Mouse (Mus musculus): ENCODE results near the gene Csnk1d. TPM values are rescaled to one million over a fixed set of nuclear protein-coding genes. Genes with fewer than 3 reads are reported as not detected.

Csnk1d gene
- polyA plus RNA-seq (2014; fragmentation: Nextera tagmentation; extraction: Ambion mirVana): 60.9 and 71.3 TPM in 2 replicates

DNA sequence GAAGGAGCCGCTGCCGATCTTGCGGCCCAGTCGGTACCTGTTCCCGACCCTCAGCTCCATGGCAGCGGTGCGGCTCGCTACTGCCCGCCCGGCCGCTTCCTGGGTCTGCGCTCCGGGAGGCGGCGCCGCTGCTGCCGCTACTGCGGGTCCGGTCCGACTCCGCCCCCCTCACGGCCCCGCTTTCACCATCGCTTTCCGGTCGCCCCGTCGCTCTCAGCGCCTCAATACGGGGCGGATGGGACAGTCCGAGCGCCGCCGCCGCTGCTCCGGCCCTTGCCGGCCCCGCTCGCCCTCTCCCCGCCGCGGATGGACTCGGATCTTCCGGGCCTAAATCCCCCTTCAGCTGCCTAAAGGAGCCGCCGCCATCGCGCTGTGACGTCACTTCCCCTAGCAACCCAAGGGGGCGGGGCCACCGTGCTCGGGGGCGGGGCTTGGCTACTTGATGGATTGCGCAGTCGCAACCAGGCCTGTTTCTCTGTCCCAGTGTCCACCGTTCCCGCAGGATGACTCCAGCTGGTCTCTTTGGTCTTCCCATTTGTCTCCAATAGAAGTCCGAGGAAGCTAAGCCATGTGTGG, at the start of gene Csnk1d:
Gene Csnk1d (minus strand): TSS at position 380 of the 576 bp plus-strand sequence.
- Histone ChIP-seq H3K4me1 (ENCODE audit: control insufficient read depth, insufficient read depth, low read length) (peaks cover 21% of the 10 kb centered on the region), H3K4me3 (ENCODE audit: low read depth, low read length) (peak within 1 kb of the TSS; percentile 80), H3K9me3 (ENCODE audit: control insufficient read depth, low read length) (no peaks in the 10 kb centered on the region), H3K36me3 (ENCODE audit: control insufficient read depth, insufficient read depth, low read length) (no peaks in the 10 kb centered on the region; the same call in 1 of the 2 replicates), H3K4me2 (peak within 1 kb of the TSS; percentile 95), H3K27ac (ENCODE audit: low read depth, low read length) (peak within 1 kb of the TSS; percentile 94), H3K27me3 (ENCODE audit: control insufficient read depth, insufficient read depth, low read length) (no peaks in the 10 kb centered on the region), H3K9ac (ENCODE audit: low read length) (peak within 1 kb of the TSS; percentile 100)
- DNase-seq (ENCODE audit: low spot score, missing footprints) (peak; percentile 100), ATAC-seq (ENCODE audit: low FRiP score) (peak; percentile 88)
- WGBS: under 1% methylated on average over 50 of the region's 59 CpGs

DNA sequence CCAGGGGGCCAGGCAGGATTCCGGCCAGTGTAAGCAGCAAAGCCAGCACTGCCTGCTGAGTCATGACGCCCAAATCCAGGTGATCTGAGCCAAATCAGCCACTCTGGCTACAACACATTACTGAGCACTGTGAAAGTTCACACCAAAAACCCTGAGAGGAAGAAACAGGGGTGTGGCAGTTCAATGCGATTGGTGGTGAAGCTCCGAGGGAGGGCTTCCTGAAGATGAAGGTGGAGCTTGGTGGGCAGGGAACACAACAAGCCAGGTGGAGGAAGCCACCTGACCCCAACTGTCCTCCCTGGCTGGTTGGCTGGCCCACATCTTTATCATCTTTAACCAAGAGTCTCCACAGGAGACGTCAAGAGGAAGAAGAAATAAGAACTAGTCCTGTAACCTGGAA, 48.2 kb upstream of the Csnk1d start, which contains the start of gene Cd7:
Gene Cd7 (minus strand): TSS at position 117 of the 400 bp plus-strand sequence.
- WGBS: 77% methylated on average over 5 of the region's 5 CpGs
- no peak within 1 kb of the TSS for H3K27ac ChIP-seq (ENCODE audit: low read depth, low read length)
- H3K36me3 ChIP-seq (ENCODE audit: control insufficient read depth, insufficient read depth, low read length): no peaks in the 10 kb centered on the region
- no peaks in the 10 kb centered on the region for H3K27me3 ChIP-seq (ENCODE audit: control insufficient read depth, insufficient read depth, low read length)
- ATAC-seq (ENCODE audit: low FRiP score) (no peak), DNase-seq (ENCODE audit: low spot score, missing footprints) (no peak)
- H3K4me2 ChIP-seq: no peak within 1 kb of the TSS
- no peak within 1 kb of the TSS for H3K4me3 ChIP-seq (ENCODE audit: low read depth, low read length)
- no peak within 1 kb of the TSS for H3K9ac ChIP-seq (ENCODE audit: low read length)
- no peaks in the 10 kb centered on the region for H3K9me3 ChIP-seq (ENCODE audit: control insufficient read depth, low read length)
- no peaks in the 10 kb centered on the region for H3K4me1 ChIP-seq (ENCODE audit: control insufficient read depth, insufficient read depth, low read length)

DNA sequence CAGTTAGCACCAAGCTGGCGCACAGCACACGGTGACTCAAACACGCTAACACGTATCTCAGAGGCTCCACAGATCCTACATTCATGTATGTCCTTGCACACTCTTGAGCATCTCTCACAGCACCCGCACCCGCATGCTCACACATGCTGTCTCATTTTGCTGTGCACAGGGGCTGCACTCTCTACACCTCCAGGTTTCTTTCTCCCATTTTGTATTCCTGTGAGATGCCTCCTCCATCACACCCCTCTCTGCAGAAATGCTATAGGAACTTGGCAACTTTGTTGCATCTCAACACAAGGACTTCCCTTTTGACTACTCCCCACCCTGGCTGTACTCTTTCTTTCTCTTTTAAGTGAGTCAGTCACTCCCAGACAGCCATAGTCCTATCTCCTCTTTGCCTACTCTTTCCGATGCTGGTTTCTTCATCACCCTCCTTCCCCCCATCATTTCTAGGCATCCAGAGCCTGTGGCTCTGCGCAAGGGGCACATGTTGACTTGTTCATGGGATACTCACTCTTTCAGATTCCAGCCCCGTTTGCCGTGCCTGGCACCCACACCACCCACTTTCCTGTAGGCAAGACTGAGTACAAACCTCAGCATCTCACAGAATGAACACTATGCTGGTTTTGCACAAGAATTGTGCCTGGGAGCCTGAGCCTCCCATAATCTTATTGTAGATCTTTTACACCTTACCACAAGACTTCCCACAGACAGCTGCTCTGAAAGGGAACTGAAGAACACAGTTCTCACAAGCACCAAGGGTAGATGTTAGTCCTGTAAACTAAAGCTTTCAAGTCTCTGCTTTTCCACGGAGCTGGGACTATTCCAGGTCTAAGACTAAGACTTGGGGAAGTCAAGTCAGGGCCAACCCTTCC, 47.5 kb upstream of the Csnk1d start:
- no peaks in the 10 kb centered on the region for H3K4me1 ChIP-seq (ENCODE audit: control insufficient read depth, insufficient read depth, low read length)
- no peak overlapping the region for H3K4me2 ChIP-seq
- 88% methylated on average over 11 of the region's 11 CpGs for WGBS
- ATAC-seq (ENCODE audit: low FRiP score) (no peak), DNase-seq (ENCODE audit: low spot score, missing footprints) (no peak)
- no peak overlapping the region for H3K9ac ChIP-seq (ENCODE audit: low read length)
- no peaks in the 10 kb centered on the region for H3K36me3 ChIP-seq (ENCODE audit: control insufficient read depth, insufficient read depth, low read length)
- H3K27ac ChIP-seq (ENCODE audit: low read depth, low read length): no peak overlapping the region
- no peaks in the 10 kb centered on the region for H3K9me3 ChIP-seq (ENCODE audit: control insufficient read depth, low read length)
- H3K4me3 ChIP-seq (ENCODE audit: low read depth, low read length): no peak overlapping the region
- H3K27me3 ChIP-seq (ENCODE audit: control insufficient read depth, insufficient read depth, low read length): no peaks in the 10 kb centered on the region

DNA sequence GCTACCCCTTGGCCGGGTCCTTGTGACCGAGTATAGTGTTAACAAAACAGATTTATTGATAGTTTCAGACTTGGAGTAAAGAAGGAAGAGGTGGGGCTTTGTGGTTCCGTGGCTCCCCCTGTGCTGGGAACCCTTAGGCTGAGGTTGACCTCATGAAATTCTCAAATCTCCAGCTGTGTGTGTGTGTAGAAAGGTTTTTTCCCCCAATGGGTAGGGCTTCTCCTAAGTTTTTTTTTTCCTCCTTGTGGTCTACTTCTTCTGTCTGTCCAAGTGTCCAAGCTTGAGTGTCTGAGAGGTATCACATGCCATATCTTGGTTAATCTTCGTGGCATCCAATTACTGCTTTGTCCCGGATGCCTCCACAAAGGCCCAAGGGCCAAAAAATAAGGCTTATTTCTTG, 42.0 kb upstream of the Csnk1d start:
- Histone ChIP-seq H3K4me1 (ENCODE audit: control insufficient read depth, insufficient read depth, low read length) (no peaks in the 10 kb centered on the region), H3K36me3 (ENCODE audit: control insufficient read depth, insufficient read depth, low read length) (no peaks in the 10 kb centered on the region), H3K9ac (ENCODE audit: low read length) (no peak overlapping the region), H3K27me3 (ENCODE audit: control insufficient read depth, insufficient read depth, low read length) (no peaks in the 10 kb centered on the region), H3K4me2 (no peak overlapping the region), H3K9me3 (ENCODE audit: control insufficient read depth, low read length) (no peaks in the 10 kb centered on the region), H3K27ac (ENCODE audit: low read depth, low read length) (no peak overlapping the region), H3K4me3 (ENCODE audit: low read depth, low read length) (no peak overlapping the region)
- DNase-seq (ENCODE audit: low spot score, missing footprints) (no peak), ATAC-seq (ENCODE audit: low FRiP score) (no peak)
- WGBS: 82% methylated on average over 5 of the region's 5 CpGs

DNA sequence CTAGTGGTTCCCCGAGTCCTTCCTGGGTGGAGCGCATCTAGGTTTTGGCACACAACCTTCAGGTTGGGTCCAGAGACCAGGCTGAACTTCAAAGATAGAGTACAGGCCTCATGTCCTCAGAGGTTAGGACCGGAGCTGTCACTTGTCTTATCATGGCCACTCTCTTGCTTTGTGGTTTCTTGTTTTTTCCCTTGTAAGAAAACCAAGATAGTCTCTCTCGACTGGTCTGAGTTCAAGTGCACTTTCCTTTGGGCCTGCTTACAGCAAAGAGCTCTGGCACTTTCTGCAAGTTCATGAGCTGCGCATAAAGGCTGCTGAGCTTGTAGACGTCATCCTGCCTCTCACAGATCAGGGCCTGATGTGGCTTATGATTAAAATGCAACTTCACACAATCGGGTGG, 36.1 kb upstream of the Csnk1d start:
- ATAC-seq (ENCODE audit: low FRiP score) (no peak), DNase-seq (ENCODE audit: low spot score, missing footprints) (no peak)
- H3K36me3 ChIP-seq (ENCODE audit: control insufficient read depth, insufficient read depth, low read length): no peaks in the 10 kb centered on the region
- H3K4me1 ChIP-seq (ENCODE audit: control insufficient read depth, insufficient read depth, low read length): no peaks in the 10 kb centered on the region
- no peak overlapping the region for H3K27ac ChIP-seq (ENCODE audit: low read depth, low read length)
- H3K4me2 ChIP-seq: no peak overlapping the region
- H3K9ac ChIP-seq (ENCODE audit: low read length): no peak overlapping the region
- no peak overlapping the region for H3K4me3 ChIP-seq (ENCODE audit: low read depth, low read length)
- WGBS: 90% methylated on average over 7 of the region's 7 CpGs
- H3K9me3 ChIP-seq (ENCODE audit: control insufficient read depth, low read length): no peaks in the 10 kb centered on the region
- no peaks in the 10 kb centered on the region for H3K27me3 ChIP-seq (ENCODE audit: control insufficient read depth, insufficient read depth, low read length)

DNA sequence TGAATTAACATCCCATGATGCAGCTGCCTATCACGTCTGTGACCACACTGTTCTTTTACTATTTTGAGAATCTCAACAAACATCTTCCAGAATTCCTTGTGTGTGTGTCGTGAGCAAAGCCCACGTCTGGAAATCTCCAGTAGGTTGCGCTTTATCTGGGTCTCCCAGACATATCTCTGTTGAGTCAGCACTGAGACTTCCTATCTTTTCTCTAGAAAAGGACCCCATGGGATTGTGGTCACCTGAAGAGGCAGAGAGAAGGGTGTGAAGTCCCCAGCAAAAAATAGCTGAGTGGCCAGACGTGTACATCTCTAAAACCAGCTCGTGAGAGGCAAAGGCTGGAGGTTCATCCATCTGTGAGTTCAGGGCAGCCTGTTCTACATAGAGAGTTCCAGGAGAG, 33.0 kb upstream of the Csnk1d start:
- Histone ChIP-seq H3K9ac (ENCODE audit: low read length) (no peak overlapping the region), H3K9me3 (ENCODE audit: control insufficient read depth, low read length) (no peaks in the 10 kb centered on the region), H3K4me2 (no peak overlapping the region), H3K4me3 (ENCODE audit: low read depth, low read length) (no peak overlapping the region), H3K27ac (ENCODE audit: low read depth, low read length) (no peak overlapping the region), H3K4me1 (ENCODE audit: control insufficient read depth, insufficient read depth, low read length) (no peaks in the 10 kb centered on the region), H3K27me3 (ENCODE audit: control insufficient read depth, insufficient read depth, low read length) (no peaks in the 10 kb centered on the region), H3K36me3 (ENCODE audit: control insufficient read depth, insufficient read depth, low read length) (no peaks in the 10 kb centered on the region)
- 75% methylated on average over 6 of the region's 6 CpGs for WGBS
- DNase-seq (ENCODE audit: low spot score, missing footprints): no peak
- ATAC-seq (ENCODE audit: low FRiP score): no peak

DNA sequence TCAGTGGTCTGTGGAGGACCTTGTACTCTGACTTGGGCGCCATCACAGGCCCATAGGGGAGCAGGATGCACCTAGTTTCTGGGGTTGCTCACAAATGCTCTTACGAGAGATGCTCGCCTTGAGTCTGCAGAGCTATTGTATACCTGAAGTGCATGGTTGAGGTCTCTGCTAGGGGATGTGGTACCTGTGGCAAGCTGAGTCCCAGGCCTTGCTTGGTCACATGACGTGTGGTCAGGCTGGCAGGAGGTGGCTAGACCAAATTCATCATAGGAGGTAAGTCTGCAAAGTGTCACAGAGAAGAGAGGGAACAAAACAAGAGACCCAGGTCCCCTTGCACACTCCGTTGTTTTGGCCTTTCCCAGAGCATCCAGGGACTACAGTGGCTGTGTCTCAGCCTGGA, 28.4 kb upstream of the Csnk1d start:
- H3K4me2 ChIP-seq: no peak overlapping the region

DNA sequence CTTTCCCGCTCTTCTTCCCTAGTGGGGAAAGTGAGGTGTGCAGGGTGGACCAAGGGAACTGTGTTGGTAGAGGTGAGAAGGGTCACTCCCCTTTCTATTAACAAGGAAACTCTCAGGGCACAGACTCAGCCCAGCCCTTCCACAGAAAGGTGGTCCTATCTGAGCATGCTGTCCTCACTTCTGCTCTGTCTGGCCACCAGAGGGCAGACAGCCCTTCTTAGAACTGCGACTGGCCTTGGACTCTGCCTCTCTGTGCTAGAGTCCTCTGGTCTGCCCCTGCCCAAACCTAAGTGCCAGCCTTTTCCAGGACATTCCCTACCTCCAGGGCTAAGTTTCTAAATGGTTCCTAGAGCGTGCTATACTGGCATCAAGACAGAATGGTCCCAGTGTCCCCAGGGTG, 26.6 kb upstream of the Csnk1d start:
- Histone ChIP-seq H3K4me1 (ENCODE audit: control insufficient read depth, insufficient read depth, low read length) (no peaks in the 10 kb centered on the region), H3K4me3 (ENCODE audit: low read depth, low read length) (no peak overlapping the region), H3K9me3 (ENCODE audit: control insufficient read depth, low read length) (no peaks in the 10 kb centered on the region), H3K27ac (ENCODE audit: low read depth, low read length) (no peak overlapping the region), H3K9ac (ENCODE audit: low read length) (no peak overlapping the region), H3K27me3 (ENCODE audit: control insufficient read depth, insufficient read depth, low read length) (no peaks in the 10 kb centered on the region), H3K36me3 (ENCODE audit: control insufficient read depth, insufficient read depth, low read length) (no peaks in the 10 kb centered on the region), H3K4me2 (no peak overlapping the region)
- DNase-seq (ENCODE audit: low spot score, missing footprints) (peak; percentile 87), ATAC-seq (ENCODE audit: low FRiP score) (0 out of 2 replicates have a peak, but pooled peaks have one; percentile 72)
- 36% methylated on average over 3 of the region's 3 CpGs for WGBS

More for the DNA sequence above, 28.4 kb upstream of the Csnk1d start:
- no peak overlapping the region for H3K4me3 ChIP-seq (ENCODE audit: low read depth, low read length)
- WGBS: 77% methylated on average over 5 of the region's 5 CpGs
- DNase-seq (ENCODE audit: low spot score, missing footprints): no peak
- H3K9ac ChIP-seq (ENCODE audit: low read length): no peak overlapping the region
- ATAC-seq (ENCODE audit: low FRiP score): no peak
- no peak overlapping the region for H3K27ac ChIP-seq (ENCODE audit: low read depth, low read length)
- H3K4me1 ChIP-seq (ENCODE audit: control insufficient read depth, insufficient read depth, low read length): no peaks in the 10 kb centered on the region
- no peaks in the 10 kb centered on the region for H3K9me3 ChIP-seq (ENCODE audit: control insufficient read depth, low read length)
- H3K36me3 ChIP-seq (ENCODE audit: control insufficient read depth, insufficient read depth, low read length): no peaks in the 10 kb centered on the region
- H3K27me3 ChIP-seq (ENCODE audit: control insufficient read depth, insufficient read depth, low read length): no peaks in the 10 kb centered on the region

DNA sequence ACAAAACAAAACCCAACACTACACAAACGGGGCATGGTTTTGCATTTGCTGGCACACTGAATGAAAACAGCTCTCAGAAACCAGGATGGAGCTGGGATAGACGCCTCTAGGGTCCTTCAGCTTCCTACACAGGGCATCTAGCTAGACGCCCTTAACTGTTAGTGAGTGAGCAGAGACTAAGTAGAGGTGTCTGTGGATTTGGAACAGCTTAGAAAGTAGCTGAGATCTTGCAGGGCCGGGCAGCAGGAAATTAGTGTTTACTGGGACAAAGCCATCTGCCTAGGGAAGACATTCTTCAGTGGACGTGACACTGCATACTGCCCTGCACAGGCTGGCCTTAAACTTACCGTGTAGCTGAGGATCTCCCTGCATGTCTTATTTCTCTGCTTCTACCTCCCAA, 24.3 kb upstream of the Csnk1d start:
- no peak overlapping the region for H3K27ac ChIP-seq (ENCODE audit: low read depth, low read length)
- H3K9ac ChIP-seq (ENCODE audit: low read length): 0 out of 2 replicates have a peak overlapping the region, but pooled peaks have one; percentile 9
- H3K36me3 ChIP-seq (ENCODE audit: control insufficient read depth, insufficient read depth, low read length): no peaks in the 10 kb centered on the region
- WGBS: 73% methylated on average over 6 of the region's 6 CpGs
- ATAC-seq (ENCODE audit: low FRiP score) (no peak), DNase-seq (ENCODE audit: low spot score, missing footprints) (no peak)
- H3K27me3 ChIP-seq (ENCODE audit: control insufficient read depth, insufficient read depth, low read length): no peaks in the 10 kb centered on the region
- no peaks in the 10 kb centered on the region for H3K9me3 ChIP-seq (ENCODE audit: control insufficient read depth, low read length)
- no peak overlapping the region for H3K4me2 ChIP-seq
- H3K4me1 ChIP-seq (ENCODE audit: control insufficient read depth, insufficient read depth, low read length): no peaks in the 10 kb centered on the region
- H3K4me3 ChIP-seq (ENCODE audit: low read depth, low read length): no peak overlapping the region
